Mouse (Mus musculus): ENCODE measurements around the gene Fam83g. TPM values are rescaled to one million over a fixed set of nuclear protein-coding genes. Genes with fewer than 3 reads are reported as not detected.

Fam83g gene
- polyA plus RNA-seq, 1 experiment from 2014 or later: 3.2 TPM

DNA sequence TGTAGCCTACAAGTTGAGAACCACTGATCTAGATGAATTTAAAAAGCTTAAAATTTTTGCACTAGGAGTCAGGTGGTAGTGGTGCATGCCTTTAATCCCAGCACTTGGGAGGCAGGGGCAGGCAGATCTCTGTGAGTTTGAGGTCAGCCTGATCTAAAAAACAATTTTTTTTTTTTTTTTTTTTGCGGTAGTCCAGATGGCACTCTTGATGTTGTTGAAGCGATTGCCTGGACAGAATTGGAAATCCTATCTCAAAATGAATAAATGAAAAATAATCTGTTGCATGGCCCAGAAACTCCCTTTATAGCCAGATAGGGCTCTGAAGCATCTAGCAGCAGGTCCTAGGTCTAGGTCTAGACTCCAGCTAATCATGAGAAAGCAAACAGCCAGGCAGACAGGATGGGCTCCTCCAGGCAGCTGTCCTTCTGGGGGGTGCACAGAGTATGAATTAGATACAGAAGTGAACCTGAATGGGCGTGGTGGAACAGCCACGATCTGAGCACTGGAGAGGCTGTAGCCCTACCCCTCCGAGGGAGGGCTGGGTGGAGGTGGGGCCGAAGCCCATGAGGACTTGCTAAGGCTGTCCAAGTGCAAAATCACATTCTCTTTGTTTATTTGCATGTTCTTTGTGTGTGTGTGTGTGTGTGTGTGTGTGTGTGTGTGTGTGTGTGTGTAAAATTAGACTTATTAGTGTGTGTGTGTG is 27.6 kb upstream of the Fam83g start:
- no peak overlapping the region for H3K9ac ChIP-seq (replicated peaks; ENCODE audit: low read depth, low read length)
- no peaks in the 10 kb centered on the region for H3K4me1 ChIP-seq (ENCODE audit: control insufficient read depth, insufficient read depth, low read length)
- H3K4me2 ChIP-seq (replicated peaks; ENCODE audit: low read depth, low read length): no peak overlapping the region
- H3K27me3 ChIP-seq (ENCODE audit: control insufficient read depth, insufficient read depth, low read length): no peaks in the 10 kb centered on the region
- no peaks in the 10 kb centered on the region for H3K9me3 ChIP-seq (ENCODE audit: control insufficient read depth, low read depth, low read length)
- no peak for ATAC-seq (ENCODE audit: insufficient number of reproducible peaks, insufficient read depth, low FRiP score, low read depth)
- H3K36me3 ChIP-seq (ENCODE audit: control insufficient read depth, insufficient read depth, low read length): no peaks in the 10 kb centered on the region
- H3K4me3 ChIP-seq (ENCODE audit: low read depth, low read length): no peak overlapping the region
- 66% methylated on average over 6 of the region's 6 CpGs for WGBS
- no peak overlapping the region for H3K27ac ChIP-seq (ENCODE audit: low read length)

DNA sequence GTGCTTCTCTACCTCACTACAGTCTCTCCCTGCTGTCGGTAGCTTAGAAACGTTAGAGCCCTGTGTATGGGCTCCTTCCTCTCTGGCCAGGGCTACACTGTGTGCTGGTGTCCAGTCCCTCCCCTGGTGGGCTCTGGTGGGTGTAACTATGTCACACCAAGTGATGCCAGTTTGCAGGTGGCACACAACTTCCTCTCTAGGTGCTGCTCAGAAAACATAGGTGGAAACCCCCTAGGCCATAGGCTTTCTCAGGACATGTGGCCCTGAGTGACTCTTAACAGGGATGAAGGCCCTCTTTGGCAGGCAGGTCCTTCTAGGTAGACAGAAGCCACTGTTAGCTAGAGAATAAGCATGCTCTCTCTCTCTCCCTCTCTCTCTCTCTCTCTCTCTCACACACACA is 26.5 kb upstream of the Fam83g start:
- Histone ChIP-seq H3K4me2 (replicated peaks; ENCODE audit: low read depth, low read length) (no peak overlapping the region), H3K27ac (ENCODE audit: low read length) (no peak overlapping the region), H3K27me3 (ENCODE audit: control insufficient read depth, insufficient read depth, low read length) (no peaks in the 10 kb centered on the region), H3K4me1 (ENCODE audit: control insufficient read depth, insufficient read depth, low read length) (no peaks in the 10 kb centered on the region), H3K9me3 (ENCODE audit: control insufficient read depth, low read depth, low read length) (no peaks in the 10 kb centered on the region), H3K4me3 (ENCODE audit: low read depth, low read length) (no peak overlapping the region), H3K36me3 (ENCODE audit: control insufficient read depth, insufficient read depth, low read length) (no peaks in the 10 kb centered on the region), H3K9ac (replicated peaks; ENCODE audit: low read depth, low read length) (no peak overlapping the region)
- no peak for ATAC-seq (ENCODE audit: insufficient number of reproducible peaks, insufficient read depth, low FRiP score, low read depth)
- 64% methylated on average over 2 of the region's 2 CpGs for WGBS

DNA sequence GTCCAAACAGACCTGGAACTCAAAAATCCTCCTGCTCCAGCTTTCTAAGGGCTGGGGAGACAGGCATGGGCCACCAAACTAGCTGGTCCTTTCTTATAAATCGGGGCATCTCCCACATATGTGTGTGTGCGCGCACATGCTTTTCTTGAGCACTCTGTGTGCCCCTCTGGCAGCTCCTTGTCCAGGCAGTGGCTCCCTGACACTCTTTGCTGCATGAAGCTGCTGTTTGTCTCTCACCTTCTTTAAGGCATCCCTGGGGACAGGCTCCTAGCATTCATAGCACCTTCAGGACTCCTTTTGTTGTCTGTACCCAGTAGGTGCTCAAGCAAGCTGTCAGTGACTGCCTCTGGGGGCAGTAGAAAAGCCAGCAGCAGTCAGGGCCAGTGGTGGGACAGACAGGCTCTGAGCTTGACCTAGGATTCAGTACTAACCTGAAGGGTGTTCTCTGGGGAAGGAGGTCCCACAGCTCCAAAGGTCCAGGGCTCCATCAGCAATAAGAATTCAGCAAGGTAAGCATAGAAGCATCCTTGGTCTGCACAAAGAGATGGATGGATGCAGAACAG is 25.4 kb upstream of the Fam83g start:
- WGBS: 89% methylated on average over 3 of the region's 3 CpGs
- no peak overlapping the region for H3K4me3 ChIP-seq (ENCODE audit: low read depth, low read length)
- no peak overlapping the region for H3K9ac ChIP-seq (replicated peaks; ENCODE audit: low read depth, low read length)
- no peak for ATAC-seq (ENCODE audit: insufficient number of reproducible peaks, insufficient read depth, low FRiP score, low read depth)
- no peak overlapping the region for H3K4me2 ChIP-seq (replicated peaks; ENCODE audit: low read depth, low read length)
- H3K9me3 ChIP-seq (ENCODE audit: control insufficient read depth, low read depth, low read length): no peaks in the 10 kb centered on the region
- H3K4me1 ChIP-seq (ENCODE audit: control insufficient read depth, insufficient read depth, low read length): no peaks in the 10 kb centered on the region
- no peaks in the 10 kb centered on the region for H3K27me3 ChIP-seq (ENCODE audit: control insufficient read depth, insufficient read depth, low read length)
- no peak overlapping the region for H3K27ac ChIP-seq (ENCODE audit: low read length)
- no peaks in the 10 kb centered on the region for H3K36me3 ChIP-seq (ENCODE audit: control insufficient read depth, insufficient read depth, low read length)

DNA sequence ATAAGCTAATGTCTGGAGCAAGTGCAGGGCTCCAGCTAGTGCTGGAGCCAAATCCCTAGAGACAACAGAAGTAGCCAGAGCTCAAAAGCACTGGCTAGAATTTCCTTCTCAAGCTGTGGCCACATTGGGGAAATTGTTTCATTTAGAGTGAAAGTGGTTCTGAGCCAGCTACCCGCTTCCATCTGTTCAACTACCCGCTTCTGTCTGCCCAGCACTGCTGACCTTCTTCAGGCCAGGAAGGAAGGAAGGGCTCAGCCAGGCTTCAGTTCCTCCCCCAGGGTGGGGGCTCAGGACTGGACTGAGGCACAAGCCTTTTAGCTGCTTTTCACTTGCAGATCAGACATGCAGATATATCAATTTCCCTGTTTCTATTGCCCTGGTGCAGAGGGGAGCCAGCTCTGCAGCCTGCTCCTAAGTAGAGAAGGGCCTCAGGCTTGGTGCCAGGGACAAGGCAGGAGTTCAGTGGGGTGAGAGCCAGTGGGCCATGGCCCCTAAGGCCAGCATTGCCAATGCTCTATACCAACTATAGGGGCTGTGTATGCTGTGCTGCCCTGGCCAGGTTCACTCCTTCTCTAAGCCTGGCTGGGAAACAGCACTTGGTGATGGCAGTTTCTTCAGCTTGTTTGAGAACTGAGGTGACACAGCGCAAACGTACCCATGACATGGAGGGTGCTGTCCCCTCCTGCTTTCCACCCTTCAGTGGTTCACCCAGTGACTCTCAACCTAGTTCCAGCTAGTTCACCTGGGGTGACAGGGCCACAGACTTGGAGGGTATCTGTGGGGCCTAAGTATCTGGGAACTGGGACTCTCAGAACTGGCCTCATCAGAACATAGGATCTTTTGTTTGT is 24.7 kb upstream of the Fam83g start:
- ATAC-seq (ENCODE audit: insufficient number of reproducible peaks, insufficient read depth, low FRiP score, low read depth): no peak
- no peak overlapping the region for H3K27ac ChIP-seq (ENCODE audit: low read length)
- no peak overlapping the region for H3K4me2 ChIP-seq (replicated peaks; ENCODE audit: low read depth, low read length)
- H3K4me1 ChIP-seq (ENCODE audit: control insufficient read depth, insufficient read depth, low read length): no peaks in the 10 kb centered on the region
- no peaks in the 10 kb centered on the region for H3K9me3 ChIP-seq (ENCODE audit: control insufficient read depth, low read depth, low read length)
- no peak overlapping the region for H3K4me3 ChIP-seq (ENCODE audit: low read depth, low read length)
- H3K36me3 ChIP-seq (ENCODE audit: control insufficient read depth, insufficient read depth, low read length): no peaks in the 10 kb centered on the region
- 77% methylated on average over 4 of the region's 4 CpGs for WGBS
- no peak overlapping the region for H3K9ac ChIP-seq (replicated peaks; ENCODE audit: low read depth, low read length)
- H3K27me3 ChIP-seq (ENCODE audit: control insufficient read depth, insufficient read depth, low read length): no peaks in the 10 kb centered on the region

DNA sequence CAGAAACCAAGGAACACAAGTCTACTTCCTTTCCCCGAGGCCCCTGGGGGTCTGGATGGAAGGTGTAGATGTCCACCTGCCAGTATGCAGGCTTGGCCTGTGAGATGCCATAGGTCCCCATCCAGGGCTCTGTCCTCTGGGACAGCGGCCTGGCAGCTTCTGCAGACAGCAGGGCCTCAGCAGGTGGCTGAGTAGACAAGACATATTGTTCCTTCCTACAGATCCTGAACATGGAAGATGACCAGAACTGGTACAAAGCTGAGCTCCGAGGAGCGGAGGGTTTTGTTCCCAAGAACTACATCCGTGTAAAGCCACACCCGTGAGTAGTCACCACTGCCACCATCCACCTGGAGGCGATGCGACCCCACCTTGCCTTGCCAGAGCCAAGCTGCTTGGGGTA is 23.9 kb upstream of the Fam83g start:
- no peak for ATAC-seq (ENCODE audit: insufficient number of reproducible peaks, insufficient read depth, low FRiP score, low read depth)
- Histone ChIP-seq H3K36me3 (ENCODE audit: control insufficient read depth, insufficient read depth, low read length) (no peaks in the 10 kb centered on the region), H3K4me2 (replicated peaks; ENCODE audit: low read depth, low read length) (no peak overlapping the region), H3K9me3 (ENCODE audit: control insufficient read depth, low read depth, low read length) (no peaks in the 10 kb centered on the region), H3K4me3 (ENCODE audit: low read depth, low read length) (no peak overlapping the region), H3K4me1 (ENCODE audit: control insufficient read depth, insufficient read depth, low read length) (no peaks in the 10 kb centered on the region), H3K27me3 (ENCODE audit: control insufficient read depth, insufficient read depth, low read length) (no peaks in the 10 kb centered on the region), H3K9ac (replicated peaks; ENCODE audit: low read depth, low read length) (no peak overlapping the region), H3K27ac (ENCODE audit: low read length) (no peak overlapping the region)
- WGBS: 87% methylated on average over 8 of the region's 8 CpGs

DNA sequence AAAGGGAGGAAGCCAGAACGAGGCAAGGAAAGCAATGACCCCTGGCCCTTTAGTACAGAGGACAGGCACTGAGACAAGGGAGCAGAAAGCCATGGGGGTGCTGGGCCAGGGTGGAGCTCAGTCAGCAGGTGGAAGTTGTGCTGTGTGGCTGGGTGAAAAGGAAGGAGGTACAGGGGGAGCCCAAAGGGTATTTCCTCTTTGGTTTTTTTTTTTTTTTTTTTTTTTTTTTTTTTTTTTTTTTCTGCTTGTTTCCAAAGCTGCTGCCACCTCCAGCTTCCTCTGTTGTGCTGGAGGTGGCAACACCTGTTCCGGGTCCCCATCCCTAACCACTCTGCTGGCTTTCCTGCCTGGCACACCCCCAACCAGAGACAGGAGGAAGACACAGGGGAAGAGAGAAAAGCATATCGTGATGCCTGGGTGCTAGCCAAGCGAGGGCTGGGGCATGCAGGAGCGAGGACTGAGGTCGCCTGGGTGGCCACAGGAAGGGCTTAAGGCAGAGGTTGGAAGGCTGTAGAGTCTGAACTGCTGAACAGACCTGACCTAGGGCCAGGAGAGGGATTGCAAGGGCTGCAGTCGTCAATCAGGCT is 23.0 kb upstream of the Fam83g start:
- H3K27me3 ChIP-seq (ENCODE audit: control insufficient read depth, insufficient read depth, low read length): no peaks in the 10 kb centered on the region
- no peaks in the 10 kb centered on the region for H3K4me1 ChIP-seq (ENCODE audit: control insufficient read depth, insufficient read depth, low read length)
- H3K36me3 ChIP-seq (ENCODE audit: control insufficient read depth, insufficient read depth, low read length): no peaks in the 10 kb centered on the region
- no peak overlapping the region for H3K27ac ChIP-seq (ENCODE audit: low read length)
- no peak for ATAC-seq (ENCODE audit: insufficient number of reproducible peaks, insufficient read depth, low FRiP score, low read depth)
- H3K9me3 ChIP-seq (ENCODE audit: control insufficient read depth, low read depth, low read length): no peaks in the 10 kb centered on the region
- H3K4me3 ChIP-seq (ENCODE audit: low read depth, low read length): no peak overlapping the region
- no peak overlapping the region for H3K4me2 ChIP-seq (replicated peaks; ENCODE audit: low read depth, low read length)
- WGBS: 69% methylated on average over 7 of the region's 7 CpGs
- H3K9ac ChIP-seq (replicated peaks; ENCODE audit: low read depth, low read length): no peak overlapping the region

DNA sequence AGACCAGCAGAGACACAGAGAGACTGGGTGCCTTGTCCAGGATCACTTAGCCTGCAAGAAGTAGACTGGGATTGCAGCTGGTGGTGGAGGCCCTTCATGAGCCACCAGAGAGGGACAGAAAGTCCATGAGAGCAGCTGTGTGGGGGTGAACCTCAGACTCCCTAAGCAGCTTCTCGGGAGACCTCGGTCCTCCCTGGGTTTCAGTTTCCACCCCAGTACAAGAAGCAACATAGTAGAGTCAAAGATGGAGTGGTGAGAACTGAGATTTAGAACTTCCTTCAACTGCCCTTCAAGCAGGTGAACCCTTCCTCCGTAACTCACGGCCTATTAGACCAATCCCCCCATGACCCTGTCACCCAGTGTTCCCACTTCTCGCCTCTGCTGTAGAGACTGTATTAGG is 21.7 kb upstream of the Fam83g start:
- H3K36me3 ChIP-seq (ENCODE audit: control insufficient read depth, insufficient read depth, low read length): no peaks in the 10 kb centered on the region
- no peak overlapping the region for H3K27ac ChIP-seq (ENCODE audit: low read length)
- no peaks in the 10 kb centered on the region for H3K9me3 ChIP-seq (ENCODE audit: control insufficient read depth, low read depth, low read length)
- H3K4me1 ChIP-seq (ENCODE audit: control insufficient read depth, insufficient read depth, low read length): no peaks in the 10 kb centered on the region
- ATAC-seq (ENCODE audit: insufficient number of reproducible peaks, insufficient read depth, low FRiP score, low read depth): no peak
- H3K9ac ChIP-seq (replicated peaks; ENCODE audit: low read depth, low read length): no peak overlapping the region
- no peak overlapping the region for H3K4me3 ChIP-seq (ENCODE audit: low read depth, low read length)
- 86% methylated on average over 5 of the region's 5 CpGs for WGBS
- H3K4me2 ChIP-seq (replicated peaks; ENCODE audit: low read depth, low read length): no peak overlapping the region
- no peaks in the 10 kb centered on the region for H3K27me3 ChIP-seq (ENCODE audit: control insufficient read depth, insufficient read depth, low read length)

DNA sequence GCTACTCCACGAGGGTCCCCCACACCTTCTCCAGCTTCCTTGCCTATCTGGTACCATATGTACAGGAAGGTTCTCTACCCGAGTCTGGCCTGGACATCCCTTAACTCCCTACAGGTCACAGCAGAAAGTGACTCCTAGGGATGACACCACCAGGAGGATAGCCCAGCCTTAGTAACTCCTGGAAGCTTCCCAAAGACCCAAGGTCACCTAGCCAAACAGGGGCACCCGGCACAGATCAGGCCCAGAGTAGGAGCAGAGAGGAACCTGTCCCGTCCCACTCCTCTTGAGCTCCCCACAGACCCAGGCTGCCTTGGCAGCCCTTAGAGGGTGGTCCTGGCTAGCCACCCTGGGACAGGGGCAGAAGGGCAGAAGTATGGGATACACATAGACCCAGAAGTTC is 18.5 kb upstream of the Fam83g start:
- 76% methylated on average over 4 of the region's 4 CpGs for WGBS
- no peak for ATAC-seq (ENCODE audit: insufficient number of reproducible peaks, insufficient read depth, low FRiP score, low read depth)
- Histone ChIP-seq H3K9ac (replicated peaks; ENCODE audit: low read depth, low read length) (no peak overlapping the region), H3K4me3 (ENCODE audit: low read depth, low read length) (no peak overlapping the region), H3K36me3 (ENCODE audit: control insufficient read depth, insufficient read depth, low read length) (no peaks in the 10 kb centered on the region), H3K4me1 (ENCODE audit: control insufficient read depth, insufficient read depth, low read length) (no peaks in the 10 kb centered on the region), H3K27ac (ENCODE audit: low read length) (no peak overlapping the region), H3K4me2 (replicated peaks; ENCODE audit: low read depth, low read length) (no peak overlapping the region), H3K27me3 (ENCODE audit: control insufficient read depth, insufficient read depth, low read length) (no peaks in the 10 kb centered on the region), H3K9me3 (ENCODE audit: control insufficient read depth, low read depth, low read length) (no peaks in the 10 kb centered on the region)
